Mouse (Mus musculus) frontal cortex, adult (tissue): ENCODE data around the gene Tspear.

Experiments used
- ATAC-seq: cut with Nextera tagmentation; 2 replicates; pipeline ENCODE4 v1.9.2; 2017; ENCODE audit warnings: mild to moderate bottlenecking, moderate library complexity, mixed read lengths; ENCODE audit not compliant: low TSS enrichment

Gene Tspear

DNA sequence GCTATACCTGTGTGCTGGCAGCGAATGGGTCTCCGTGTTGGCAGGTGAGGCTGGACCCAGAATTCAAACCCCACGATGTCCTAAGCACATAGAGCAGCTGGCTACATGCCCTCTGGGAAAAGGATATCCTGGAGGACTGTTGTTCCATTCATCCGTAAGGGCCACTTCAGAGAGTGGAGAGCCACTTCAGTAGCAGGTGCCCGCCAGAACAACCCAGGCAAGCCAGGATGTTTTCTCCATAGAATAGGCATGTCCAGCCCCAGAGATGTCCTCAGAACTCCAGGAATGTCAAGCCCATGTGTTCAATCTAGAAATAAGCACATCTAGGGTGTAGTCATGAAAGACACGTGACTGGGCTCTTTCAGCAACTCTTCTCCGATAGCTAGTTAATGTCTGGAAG is 183.3 kb downstream of the Tspear start:
- no peak for ATAC-seq

DNA sequence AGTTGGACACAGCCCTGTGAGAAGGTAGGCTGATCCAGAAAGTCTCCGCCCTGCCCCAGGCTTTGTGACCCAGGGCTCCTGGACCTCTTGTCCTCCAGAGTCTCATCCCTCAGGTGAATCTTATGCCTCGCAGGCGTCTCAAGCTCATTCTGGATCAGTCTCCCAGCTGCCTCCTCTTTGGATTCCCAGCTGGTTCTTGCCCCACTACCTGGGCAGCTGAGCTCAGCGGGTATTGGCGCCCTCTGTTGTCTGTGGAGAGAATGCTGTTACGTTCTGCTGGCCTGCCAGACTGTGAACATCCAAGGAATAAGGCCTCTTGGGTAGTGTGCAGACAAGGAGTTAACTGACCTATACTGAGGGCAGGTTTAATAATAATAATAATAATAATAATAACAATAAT is 192.6 kb downstream of the Tspear start:
- ATAC-seq: peak; percentile 70; the same call in 1 of the 2 replicates

DNA sequence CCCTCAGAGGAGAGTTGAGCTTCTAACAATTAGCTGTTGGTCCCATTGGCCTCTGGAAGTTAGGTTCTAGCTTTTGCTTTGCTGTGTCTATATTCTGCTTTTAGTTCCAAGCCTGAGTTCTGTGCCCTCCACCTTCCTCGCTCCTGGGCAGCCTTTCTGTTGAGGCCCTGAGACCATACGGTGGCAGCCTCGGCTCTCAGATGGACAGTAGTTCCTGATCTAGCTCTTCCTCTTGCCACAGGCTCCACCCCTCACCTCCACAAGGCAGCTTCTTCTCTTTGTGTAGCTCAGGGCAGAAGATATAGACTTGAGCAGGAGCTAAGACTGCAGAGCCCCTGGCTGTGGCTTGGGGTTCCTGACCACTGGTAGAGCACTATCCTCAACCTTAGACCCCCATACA is 193.9 kb downstream of the Tspear start:
- no peak for ATAC-seq

DNA sequence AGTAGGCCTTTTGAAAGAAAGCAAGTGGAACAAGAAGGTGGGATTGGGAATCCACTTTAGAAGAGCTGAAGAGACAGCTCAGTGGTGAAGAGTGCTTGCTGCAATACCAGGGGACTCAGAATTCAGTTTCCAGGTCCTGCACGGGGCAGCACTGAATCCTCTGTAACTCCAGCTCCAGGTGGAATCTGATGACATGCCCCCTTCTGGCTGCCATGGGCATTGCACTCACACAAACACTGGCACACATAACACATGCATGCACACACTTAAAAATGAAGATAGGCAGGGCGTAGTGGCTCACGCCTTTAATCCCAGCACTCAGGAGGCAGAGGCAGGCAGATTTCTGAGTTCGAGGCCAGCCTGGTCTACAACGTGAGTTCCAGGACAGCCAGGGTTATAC is 196.2 kb downstream of the Tspear start:
- ATAC-seq: no peak

DNA sequence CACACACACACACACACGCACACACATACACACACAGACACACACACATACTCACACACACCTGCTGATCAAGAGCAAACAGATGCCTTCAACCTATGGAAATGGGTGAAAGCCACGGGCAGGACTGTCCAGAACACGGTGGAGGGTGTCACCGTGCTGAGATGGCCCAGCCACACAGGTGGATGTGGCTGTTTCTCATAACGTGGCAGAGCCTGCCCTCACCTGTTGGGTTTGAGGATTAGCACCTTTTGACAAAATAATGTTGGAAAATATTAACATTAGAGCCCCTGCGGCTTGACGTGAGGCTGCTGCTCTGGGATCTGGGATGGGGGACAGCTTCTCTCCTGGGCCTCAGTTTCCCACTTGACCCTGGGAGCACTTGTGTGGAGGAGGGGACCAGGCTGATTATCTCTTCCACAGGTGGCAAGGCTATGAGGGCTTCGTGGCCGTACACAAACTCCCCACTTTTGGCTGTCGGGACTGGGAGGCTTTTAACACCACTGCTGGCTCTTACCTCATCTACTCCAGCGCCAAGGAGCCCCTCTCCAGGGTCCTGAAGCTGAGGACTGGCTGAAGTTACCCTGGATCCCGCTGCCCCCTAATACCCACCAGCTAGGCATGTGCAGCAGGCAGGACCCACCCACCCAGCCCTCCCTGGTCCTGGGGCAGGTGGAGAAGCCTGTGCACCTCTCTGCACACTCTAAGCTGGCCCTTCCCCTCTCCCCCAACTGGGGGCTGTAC is 199.8 kb downstream of the Tspear start:
- no peak for ATAC-seq

DNA sequence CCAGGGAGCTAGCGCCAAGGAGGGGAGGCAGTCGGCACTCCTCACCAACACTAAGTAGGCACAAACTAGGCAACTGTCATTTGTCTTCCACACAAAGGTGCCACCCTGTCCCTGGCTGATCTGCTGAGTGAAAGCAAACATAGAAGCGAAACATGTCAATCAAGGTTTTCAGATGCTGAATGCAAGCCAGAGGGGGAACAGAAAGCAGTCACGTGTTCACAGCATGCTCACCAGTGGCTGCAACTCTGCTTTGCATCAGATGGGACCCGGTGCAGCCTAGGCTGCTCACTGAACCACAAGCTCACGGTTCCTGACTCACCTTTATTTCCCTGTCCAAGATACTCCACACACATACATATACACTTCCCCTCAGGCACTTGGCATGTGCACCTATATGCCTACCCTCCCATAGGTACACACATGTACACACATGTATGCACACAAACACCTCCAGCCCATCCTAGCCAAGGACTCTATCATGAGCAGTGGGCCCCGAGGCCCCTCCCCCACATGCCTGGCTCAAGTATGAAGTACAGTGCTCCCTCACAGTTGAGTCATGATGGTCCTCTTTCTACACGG is 204.7 kb downstream of the Tspear start:
- no peak for ATAC-seq

DNA sequence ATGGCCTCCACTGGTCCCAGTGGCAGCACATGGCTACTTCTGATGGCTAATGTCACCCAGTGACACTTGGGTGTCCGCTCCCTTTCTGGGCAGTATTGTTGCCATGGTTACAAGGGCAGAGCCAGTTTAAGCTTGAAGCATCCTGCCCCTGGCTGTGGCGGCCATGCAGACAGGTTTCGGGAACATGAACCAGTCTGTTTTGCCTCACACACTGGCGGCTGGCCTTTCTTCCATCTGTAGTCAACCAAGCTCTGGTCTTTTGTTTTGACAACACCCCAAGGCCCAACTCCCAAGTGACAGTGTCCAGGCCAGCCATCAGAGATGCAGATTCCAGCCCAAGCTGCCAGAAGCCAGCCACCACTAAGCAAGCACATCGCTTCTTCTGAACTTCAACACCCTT is 209.2 kb downstream of the Tspear start:
- ATAC-seq: no peak

DNA sequence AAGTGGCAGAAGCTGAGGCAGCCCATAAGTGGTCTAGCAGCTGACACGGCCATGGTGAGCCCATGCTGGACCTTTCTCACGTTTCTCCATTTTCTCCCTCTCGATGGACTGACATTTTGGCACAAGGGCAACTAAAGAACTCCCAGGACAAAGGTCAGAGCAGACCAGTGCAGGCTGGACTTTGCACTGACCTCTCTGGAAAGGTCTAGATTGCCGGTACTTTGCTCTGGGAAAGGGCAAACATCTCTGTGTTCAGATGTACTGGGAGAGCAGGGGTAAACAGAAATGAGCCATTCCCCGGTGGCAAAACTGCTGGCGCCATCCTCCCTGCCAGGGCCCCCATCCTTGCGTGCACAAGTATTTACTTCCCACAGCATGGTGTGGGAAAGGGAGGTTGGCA is 213.8 kb downstream of the Tspear start:
- no peak for ATAC-seq

DNA sequence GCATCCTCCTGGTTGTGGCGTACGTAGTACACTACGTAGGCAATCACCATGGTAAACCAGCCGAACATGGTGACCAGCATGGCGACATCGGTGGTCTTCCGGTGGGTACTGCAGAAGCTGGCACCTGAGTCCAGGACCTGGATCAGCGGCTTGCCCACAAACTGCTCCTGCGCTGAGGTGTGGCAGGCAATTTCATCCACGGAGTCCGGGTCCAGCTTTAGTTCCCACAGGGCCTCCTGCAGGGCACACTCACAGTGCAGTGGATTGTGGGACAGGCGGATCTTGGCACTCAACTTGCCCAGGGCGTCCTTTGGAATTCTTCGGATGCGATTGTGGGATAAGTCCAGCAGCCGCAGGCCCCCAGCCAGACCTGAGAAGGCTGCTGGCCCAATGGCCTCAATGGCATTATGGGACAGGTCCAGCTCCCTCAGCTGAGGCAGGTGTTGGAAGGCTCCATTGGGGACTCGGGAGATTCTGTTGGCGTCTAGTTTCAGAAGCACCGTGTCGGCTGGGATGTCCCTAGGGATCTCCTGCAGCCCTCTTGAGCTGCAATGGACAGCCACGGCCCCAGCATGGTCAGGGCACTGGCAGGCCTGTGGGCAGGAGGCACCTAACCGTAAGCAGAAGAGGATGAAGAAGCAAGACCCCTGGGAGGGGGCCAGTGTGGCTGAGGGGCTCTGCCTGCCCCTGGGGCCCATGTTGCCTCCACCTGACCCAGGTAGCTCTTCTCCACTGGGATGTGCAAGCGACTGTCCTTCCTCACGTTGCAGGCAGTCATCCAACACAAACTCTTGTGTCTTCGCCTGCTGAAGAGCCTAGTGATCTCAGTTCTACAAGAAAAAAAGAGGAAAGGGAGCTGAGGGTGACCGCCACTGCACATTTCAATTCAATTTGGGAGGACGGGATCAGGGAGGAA is 214.8 kb downstream of the Tspear start:
- no peak for ATAC-seq

DNA sequence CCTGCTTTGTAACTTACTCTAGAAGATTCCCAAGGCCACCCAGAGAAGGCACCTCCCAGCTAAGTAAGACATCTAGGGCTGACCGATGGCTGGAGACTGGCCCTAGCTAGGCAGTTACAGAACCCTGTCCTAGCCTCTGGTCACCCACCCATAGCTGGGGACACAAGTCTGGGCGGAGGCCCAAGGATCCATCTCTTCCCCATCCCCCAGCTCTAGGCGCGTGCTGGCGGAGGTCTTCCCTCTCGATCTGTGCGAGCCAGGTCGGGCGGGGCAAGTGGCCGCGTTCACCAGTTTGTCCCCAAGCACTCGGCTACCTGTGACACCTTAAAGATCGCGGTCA is 215.5 kb downstream of the Tspear start:
- ATAC-seq: peak; percentile 11

DNA sequence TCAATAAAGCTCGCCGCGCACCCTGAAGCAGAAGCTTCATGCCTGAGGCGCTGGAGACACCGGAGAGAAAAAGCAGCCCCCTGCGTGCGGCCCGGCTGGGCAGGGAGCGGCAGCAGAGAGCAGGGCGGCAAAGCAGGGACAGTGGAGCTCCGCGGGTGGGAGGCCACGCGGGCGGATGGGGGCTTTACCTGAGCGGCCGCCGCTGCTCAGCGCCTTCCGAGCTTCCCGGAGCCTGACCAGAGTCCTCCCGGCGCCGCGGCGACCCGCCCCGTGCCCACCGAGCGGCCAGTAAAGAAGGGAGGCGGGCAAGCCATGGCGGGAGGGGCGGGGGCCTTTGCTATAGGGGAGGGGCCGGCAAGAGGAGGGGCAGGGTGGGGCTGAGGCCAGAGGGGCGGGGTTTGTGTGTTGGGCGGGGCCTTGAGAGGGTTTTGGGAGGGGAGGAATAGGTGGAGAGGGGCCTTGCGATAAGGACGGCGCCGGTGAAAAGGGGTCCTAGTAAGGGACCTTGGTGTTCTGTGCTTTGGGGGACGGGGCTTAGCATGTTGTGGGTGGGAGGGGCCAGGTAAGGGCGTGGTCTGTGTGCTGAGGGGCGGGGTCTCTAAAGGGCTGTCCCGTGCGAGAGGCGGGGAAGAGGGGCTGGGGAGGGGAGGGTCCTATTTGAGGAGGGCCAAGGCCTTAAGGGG is 216.0 kb downstream of the Tspear start, which contains the start of gene Lrrc3:
Lrrc3 (minus strand) TSS at position 326 of the 683 bp plus-strand sequence.
- peak; percentile 58 for ATAC-seq

DNA sequence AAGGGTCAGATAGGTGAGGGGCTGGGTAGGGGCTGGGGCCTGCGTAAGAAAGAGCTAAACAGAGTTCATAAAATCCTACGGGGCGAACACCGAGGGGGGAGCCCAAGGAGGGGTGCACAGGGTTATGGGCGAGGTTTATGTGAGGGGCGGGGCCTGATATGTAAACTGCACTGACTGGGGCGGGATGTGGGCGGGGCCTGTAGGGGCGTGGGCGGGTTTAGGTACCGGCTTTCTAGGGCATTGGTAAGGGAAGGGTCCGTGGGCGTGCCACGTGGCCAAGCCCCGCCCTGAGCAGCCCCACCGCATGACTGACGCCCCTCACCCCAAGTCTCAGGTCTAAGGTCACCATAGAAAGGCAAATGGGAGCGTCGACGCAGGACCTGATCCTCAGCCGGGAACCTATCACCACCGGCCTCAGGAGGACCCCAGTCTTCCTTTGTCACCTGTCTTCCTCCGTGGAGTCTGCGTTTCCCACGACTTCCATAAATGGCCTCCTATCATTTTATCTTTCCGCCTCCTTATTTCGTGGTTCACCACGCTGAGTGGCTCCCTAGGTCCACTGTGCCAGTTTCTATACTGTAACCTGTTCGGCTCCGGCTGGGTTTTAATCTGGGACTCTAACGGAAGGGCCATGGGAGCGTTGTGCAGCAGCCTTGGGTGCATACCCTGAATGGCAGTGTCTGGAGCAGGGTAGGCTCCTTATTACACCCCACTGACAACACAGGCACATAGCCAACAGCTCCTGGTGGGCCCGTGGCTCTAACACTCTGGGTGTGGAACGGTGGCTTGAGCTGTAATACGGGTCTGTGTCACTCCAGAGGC is 216.7 kb downstream of the Tspear start:
- peak; percentile 69 for ATAC-seq

DNA sequence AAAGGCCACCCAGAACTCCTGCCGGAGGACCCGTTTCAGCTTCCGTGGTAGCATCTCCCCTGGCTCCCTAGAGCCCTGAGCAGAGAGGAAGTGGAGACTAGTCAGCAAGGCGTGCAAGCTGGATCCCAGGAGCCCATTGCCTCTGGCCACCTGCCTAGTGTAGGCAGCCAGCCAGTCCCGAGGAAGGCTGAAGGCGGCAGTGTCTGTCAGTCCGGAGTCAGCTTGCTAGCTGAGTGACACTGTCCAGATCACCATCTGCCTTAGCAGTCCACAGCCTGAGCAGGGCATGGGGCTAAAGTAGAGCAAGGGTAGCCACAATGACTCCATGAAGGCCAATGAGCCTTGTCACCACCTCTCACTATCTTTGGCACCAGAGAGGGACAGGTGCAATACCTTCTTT is 226.2 kb downstream of the Tspear start:
- peak; percentile 67 for ATAC-seq

DNA sequence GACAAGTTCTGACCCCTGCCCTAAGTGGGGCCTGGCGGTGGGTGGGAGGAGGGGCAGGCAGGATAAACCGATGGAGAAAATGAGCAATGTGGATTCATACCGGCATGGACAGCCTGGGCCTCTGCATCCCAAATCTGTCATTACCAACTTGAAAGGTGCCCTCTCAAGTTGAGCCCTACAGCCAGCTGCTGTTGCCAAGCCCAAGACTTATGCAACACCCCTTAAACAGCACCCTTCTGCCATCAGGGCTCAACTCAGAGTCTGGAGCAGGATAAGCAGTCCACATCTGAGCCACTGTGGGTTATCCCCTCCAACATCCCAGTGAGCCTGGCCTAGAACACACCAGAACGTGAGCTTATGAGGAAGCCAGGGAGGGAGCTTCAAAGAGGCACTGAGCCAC is 226.9 kb downstream of the Tspear start:
- no peak for ATAC-seq

DNA sequence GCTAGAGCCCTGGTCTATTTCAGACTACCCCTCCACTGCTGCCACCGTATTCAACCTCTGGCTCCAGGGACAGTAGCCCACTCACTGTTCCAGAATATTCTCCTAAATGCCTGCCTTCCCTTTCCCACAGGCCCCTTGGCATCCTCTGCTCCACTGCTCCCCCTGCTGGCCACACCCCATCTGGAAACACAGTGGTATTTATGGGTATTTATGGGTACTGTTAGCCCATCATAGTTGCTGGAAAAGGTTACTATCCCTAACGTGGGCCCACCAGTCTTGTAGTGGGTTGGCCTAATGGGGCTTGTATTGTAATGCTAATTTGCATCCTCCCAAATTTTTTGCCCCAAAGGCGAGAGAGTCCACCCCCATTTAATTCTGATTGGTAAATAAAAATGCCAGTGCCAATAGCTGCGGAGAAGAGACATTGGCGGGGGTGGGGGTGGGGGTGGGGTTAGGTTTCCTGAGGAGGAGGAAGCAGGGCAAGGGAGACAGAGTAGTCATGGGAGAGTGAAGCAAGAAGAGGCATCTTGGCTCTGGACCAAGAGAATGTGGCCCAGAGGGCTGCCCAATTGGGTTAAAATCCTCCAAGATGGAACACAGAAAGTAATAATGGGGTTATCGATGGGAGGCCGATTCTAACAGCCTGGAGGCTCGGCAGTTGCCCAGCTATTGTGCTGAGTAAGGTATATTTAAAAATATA is 230.4 kb downstream of the Tspear start:
- 0 out of 2 replicates have a peak, but pooled peaks have one; percentile 24 for ATAC-seq

DNA sequence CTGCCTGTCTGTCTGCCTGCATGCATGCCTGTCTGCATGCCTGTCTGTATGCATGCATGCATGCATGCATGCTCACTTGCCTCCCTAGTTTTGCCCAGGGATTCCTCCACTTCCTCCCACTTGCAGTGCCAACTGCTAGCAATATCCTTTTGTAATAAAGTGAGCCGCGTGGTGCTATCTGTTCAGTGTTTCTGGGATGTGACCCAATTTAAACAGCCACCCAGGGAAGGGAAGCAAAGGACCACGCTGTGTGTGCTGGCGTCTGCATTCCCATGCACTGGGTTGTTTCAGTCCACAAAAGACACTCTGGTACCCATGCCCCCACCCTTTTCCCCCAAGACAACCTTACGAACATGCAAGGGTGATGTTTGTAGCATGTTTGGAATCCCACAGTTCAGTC is 234.6 kb downstream of the Tspear start:
- peak; percentile 79 for ATAC-seq

DNA sequence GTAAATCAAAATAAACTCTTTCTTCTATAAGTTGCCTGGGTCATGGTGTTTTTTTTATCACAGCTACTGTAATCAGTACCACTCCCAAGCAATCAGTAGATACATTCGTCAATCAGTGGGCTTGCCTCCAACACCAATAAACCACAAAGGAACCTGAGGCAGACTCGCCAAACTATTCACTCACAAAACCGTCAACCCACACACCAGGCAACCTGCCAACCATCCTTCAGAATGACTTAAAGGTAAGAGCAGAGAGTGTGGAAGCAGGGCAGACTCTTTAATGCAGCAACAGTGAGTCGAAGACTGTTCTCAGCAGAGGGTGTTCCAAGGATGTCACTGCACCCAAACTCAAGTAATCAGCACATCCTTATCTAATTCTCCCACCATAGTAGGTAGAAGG is 236.3 kb downstream of the Tspear start:
- ATAC-seq: no peak

DNA sequence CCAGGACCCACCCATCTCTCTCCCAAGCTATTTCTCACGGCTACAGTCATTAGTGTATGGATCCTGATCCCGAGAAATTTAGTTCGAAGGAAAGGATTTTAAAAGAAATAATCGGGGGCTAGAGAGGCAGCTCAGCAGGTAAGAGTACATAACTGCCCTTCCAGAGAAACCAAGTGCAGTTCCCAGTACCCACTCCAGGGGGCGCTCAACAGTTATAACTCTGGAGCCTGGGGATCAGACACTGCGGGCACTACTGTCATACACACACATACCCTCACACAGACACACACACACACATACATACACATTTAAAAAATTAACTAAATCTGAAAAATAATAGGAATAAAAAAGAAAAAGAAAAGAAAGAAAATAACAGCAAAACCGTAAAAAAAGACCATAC is 239.8 kb downstream of the Tspear start:
- ATAC-seq: no peak

DNA sequence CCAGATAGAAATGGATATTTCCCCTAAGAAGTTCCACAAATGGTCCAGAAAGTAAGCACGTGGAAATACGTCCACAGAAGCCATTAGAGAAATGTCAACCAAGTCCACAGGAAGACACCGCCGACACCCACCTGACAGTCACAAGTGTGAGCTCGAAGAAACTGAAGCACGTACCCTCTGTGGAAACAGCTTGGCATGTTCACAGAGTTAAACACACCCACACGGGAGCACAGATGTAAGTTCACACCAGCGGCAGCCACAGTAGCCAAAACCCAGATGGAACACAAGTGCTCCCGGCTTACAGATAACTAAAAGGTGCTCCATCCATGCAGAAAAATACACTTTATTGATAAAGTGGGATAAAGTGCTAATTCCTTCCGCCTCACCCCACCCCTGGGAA is 241.0 kb downstream of the Tspear start:
- ATAC-seq: peak; percentile 53; the same call in 1 of the 2 replicates
